Mouse (Mus musculus) lung, postnatal 14 days (tissue): Measurements from ENCODE around the gene Ap5m1.
"Not testable (repeated sequence)": the region's sequence is repeated elsewhere in the genome, so short reads cannot be mapped to it uniquely, and the experiment has no call there.

ENCODE experiments used
- DNase-seq: peaks from one replicate; pipeline ENCODE4 v3.0.0; 2021

The Ap5m1 gene

DNA sequence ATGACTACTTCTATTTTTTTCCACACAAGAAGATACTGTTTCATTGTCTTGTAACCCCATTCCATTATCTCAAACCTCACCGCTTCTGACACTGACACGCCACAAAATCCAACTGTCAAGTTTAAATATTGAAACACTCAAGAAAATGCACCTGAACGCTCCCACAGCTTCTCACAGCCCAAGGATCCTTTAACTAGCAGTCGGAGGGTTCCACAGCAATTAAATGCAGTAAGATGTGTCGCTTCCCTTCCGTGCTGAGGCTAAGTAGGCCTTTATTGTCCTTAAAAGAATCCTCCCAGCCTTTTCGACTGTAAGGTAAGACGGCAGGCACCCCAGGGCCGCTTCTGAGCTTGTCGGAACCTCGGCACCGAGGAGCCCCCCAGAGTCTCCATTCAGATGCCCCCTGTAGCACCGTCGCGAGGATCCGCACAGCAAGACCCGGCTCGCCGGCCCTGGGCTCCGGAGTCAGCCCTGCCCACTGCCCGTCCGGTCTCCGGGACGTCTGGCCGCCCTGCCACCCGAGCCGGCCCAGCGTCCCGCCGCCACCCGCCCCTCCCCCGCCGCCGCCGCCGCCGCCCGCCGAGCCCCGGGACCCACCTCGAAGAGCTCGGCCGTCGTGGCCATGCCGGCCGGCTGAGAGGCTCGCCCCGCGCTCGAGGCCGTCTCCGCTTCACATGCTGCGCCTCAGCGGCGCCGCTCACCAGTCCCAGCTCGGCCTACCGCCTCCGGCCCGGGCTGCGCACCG lies at the start of gene Ap5m1:
Gene Ap5m1, plus strand, starts transcription at position 569 of the 745 bp plus-strand sequence.
- no peak for DNase-seq

DNA sequence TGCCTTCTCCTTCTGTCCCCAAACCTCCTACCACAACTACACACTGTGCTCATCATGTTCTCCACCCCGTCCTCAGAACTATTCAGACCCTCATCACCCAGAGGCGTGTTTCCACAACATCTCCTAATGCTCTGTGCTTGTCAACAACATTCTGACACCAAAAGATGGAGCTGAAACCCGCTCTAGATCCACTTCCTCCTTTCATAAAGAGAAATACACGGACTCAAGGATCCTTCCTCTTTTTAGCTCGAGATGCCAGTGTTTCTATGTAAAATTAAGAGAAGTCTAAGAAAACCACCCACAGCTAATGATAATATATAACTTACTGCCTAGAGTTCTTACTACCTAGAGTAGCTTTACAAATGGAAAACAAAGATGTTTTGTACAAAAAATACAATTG lies 46.1 kb upstream of the Ap5m1 start:
- no peak for DNase-seq

DNA sequence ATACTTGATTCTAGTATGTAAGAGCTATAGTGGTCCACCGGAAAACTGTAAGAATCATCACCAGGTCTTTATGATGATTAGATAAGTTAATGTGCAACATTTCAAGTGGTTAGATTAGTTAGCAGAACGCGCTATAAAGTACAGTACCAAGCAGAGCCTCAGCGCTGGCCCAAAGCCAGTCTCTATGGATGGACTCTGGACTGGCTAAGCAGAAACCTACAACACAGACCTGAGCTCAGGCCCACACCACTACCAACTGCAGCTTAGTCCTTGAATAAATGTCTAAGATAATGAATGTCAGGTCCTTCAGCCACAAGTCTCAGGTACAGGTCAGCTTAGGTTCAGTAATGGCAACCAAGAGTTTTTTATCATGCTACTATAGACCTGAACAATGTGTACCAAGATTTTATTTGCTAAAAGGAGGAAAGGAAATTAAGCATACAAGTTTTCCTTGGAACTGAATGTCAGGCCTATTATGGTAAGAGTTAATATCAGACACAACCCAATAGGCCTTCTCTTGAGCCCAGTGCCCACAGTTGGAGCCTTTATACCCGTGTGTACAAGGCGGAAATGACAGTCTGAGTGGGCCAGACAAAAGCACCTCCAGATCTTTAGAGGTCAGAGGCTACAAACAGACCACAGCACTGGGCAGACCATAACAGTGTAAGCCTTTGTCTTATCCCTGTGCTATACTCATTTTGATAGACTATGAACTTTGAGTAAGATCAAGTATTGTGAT lies 38.7 kb upstream of the Ap5m1 start:
- DNase-seq = no peak

DNA sequence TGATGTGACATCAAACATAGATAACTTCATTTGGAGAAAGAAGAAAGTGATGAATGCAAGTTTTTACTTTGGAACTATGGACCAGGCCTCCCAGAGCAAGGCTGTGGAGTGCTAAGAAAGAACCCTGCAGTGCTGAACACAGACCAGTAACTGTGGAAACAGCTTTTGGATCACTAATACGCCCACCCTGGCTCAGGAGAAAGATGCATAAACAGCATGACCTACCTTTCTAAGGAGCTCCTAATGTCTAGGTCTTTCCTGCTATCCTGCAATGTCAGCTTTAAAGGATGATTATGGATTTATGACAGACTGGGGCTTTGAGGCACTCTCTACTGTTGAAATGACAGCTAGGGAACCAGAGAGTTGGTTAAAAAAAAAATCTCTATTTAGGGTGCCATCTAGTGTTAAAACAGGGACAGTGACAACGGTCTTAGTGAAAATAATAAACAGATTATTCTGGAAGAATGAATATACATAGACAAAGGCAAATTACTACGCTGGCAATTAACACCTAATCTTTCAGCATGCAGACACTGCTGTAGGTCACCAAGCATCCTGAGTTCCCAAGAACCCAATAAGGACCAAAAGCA lies 38.0 kb upstream of the Ap5m1 start:
- DNase-seq = no peak

DNA sequence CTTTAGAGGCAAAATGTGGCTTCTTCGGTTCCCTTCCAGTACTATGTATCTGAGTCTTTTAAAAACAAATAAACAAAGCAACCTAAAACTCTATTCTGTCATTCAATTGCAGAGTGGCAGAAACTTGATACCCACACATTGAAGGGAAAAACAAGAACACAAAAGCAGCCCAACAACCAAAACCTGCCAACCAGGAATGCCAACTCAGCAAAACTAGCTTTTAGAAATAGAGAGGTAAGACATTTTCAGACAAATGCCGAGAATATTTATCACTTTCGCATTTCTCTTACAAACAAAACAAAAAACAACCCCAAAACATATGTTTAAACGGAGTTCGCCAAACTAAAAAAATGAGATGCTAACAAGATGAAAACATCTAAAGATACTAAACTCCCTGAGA lies 36.9 kb upstream of the Ap5m1 start:
- no peak for DNase-seq

DNA sequence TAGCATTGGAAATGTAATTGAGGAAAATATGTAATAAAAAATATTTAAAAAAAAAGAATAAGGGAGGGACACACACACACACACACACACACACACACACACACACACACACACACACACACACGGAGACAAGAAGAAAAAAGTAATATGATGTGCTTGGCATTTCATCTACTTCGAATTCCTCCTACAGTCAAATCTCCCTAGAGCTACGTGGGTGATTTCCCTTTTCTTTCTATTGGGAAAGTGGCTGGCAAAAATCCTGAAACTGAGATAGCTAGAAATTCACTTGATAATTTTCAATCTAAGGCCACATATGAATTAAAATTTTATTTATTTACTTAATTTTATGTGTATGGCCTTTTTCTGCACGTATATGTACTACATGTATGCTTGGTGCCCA lies 20.3 kb upstream of the Ap5m1 start:
- no peak for DNase-seq

DNA sequence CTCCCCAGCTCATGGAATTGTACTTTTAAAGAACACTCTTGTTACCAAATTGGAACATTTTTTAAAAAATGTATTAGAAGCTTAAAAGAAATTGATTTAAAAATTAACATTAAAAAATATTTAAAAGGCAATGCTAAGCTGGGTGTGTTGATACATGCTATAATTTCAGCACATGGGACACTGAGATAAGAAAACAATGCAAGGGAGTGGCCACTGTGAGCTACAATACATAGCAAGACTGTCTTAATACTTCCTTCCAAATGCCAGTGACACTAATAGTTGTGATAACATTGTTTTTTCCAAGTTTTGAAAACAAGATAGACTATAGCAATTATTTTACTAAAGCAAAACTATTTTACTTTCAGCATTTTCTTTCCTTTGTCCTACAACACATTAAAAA lies 16.4 kb upstream of the Ap5m1 start:
- DNase-seq = no peak

DNA sequence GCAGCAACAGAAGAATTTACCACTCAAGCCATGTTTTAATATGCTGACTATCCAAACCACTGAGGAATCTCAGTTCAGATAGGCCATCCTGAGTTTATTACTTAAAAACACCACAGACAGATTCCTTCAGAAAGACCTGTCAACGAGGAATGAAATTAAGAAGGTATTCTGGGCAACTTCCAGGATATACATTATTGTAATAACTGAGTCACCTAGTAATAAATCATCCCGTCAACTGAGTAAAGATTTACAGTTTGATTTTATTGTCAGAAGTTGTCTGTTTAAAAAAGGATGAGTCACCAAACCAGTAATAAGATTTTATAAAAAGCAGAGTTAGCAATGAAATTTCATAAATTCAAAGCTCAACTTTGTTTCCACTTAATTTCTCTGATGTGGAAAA lies 2.1 kb upstream of the Ap5m1 start:
- DNase-seq = no peak

DNA sequence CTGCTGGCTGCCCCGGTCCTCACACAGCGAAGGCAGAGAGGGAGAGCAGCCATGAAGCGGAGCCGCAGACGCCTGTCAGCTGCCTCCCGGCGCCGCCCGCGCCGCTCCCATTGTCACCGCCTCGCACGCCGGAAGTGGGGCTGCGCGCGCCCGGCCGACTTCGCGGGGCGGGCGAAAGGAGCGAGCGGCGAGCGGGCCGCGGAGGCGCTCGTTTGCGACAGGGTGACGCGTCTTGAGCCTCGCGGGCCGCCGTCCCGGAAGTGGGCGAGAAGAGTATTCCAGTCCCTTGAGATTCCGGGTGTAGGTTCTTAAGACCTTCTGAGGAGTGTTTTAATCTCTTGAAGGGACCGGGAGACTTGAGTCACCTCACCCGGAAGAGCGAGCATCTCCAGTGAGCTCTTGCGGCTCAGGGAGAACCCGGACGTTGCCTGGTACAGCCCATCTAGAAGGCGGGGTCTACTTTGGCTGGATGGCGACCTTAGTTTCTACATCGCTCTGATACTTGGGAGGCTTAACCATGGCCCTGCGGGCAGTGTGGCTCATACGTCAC lies 452 bp downstream of the Ap5m1 start, which contains the start of gene Exoc5:
Gene Exoc5, minus strand, starts transcription at position 380 of the 550 bp plus-strand sequence.
- peak; percentile 98 for DNase-seq

DNA sequence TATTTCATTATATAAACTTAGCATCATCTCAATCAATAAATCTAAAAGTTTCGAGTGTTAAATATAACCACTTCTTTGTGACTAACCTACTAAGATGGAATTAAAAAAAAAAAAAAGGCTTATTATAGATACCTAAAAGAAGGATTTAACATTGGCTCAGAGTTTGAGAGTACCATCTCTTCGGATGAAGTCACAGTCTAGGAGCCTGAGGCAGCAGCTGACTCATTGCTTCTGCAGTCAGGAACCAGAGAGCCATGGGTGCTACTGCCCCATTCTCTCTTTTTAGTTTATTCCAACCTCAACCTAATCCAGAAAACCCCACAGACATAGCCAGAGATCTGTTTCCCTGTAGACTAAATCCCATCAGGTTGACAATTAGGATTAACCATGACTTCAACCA lies 6.9 kb downstream of the Ap5m1 start:
- DNase-seq = no peak

DNA sequence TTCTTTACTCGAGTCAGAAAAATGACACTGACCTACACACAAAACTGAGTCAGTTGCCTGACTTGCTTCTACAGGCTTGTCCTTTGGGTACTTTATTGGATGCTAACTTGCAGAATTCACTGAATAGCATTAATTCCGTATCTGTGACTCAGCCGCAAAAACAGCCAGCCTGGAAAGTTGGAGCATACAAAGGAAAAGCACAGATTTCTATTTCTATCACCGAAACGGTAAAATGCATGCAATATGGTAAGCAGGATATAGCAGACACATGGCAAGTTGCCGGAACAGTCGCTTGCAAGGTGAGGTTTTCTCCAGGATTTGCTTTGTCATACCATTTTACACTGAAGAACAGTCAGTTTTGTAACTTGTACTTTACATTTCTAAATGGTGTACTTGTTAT lies 8.0 kb downstream of the Ap5m1 start:
- no peak for DNase-seq

DNA sequence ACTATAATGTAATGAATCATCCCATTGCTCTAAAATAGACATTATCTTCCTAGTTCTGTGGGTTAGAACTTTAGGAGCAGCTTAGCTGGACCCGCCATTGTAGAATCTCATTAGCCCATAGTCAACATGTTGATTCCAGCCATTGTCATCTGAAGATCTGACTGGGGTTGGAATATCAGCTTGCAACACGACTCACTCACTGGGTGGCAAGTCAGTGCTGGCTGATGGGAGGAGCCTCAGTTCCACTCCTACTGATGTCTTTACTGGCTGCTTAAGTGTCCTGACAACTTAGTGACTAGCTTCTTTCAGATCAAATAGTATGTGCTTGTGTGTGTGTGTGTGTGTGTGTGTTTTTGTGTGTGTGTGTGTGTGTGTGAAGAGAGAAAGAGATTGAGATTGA lies 8.5 kb downstream of the Ap5m1 start:
- no peak for DNase-seq

DNA sequence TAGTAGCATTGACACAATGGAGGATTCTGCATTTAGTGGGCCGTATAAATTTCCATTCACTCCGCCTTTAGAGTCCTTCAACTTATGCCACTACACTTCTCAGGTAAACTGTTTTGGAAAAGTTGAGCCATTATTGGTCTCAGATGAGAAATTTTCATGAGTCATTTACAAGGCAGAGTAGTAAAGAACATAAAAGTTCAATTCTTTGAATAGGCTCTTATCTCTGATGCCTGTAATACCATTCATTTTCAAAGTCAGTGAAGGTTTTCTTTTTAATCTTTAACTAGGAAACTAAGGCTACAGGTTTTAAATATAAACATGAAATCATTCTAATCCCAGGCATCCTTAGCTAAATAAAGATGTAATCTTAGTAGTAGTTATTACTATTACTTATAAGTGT lies 12.9 kb downstream of the Ap5m1 start:
- no peak for DNase-seq

DNA sequence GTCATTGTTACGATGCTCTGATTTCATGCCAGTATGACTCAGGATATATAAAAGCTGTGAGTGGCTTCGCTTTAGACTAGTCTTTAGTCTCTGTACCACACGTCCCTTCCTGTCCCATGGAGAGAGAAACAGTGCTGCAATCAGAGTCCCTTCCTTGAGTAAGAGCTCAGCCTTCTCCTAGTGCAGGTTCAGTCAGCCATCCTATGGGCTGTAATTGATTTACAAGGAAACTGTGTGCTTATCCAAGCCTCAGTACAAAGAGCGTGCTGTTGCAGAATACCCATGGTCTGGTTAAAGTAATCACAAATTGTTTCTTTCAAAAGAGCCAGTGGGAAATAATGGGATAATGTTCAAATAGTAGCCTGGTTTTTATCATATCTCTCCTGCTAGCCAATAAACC lies 20.6 kb downstream of the Ap5m1 start:
- DNase-seq = no peak

DNA sequence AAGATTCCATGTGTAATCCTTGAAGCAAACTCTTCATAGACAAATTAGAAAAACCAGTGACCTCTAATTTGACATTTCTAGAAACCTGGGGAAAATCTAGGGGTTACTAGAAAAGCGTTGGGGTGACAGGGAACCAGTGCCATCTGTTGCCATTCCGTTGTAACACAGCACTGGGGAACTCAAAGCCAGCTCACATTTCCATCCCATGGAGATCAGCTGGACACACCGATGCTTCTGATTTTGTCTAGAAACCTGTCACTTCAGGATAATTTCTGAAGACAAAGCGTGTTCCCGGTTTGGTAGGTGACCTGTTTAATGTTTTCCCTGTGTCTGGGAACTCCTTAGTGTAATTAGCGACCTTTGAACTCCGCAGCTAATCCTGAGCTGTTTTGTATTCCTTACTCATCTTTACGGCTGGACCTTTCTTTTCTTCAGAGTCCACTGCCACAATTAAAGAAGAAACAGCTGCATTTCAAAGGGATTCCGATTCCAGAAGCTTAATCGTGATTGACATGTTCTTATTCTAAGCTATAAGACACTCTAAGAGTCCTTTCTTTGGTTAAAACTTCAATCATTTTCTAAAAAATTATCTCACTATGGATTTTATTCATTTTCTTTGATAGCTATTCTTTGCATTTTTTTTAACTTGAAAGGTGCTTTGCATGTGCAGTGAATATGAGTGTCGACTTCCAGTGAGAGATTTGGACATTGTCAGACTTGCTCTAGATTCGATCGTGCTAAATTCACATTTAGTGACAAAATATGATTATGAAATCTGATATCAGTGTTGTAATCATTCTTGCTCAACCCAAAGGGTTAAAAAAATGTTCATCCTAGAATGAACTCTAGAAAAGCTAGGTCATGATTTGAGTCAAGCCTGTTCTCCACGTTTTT lies 22.5 kb downstream of the Ap5m1 start:
- DNase-seq = no peak

DNA sequence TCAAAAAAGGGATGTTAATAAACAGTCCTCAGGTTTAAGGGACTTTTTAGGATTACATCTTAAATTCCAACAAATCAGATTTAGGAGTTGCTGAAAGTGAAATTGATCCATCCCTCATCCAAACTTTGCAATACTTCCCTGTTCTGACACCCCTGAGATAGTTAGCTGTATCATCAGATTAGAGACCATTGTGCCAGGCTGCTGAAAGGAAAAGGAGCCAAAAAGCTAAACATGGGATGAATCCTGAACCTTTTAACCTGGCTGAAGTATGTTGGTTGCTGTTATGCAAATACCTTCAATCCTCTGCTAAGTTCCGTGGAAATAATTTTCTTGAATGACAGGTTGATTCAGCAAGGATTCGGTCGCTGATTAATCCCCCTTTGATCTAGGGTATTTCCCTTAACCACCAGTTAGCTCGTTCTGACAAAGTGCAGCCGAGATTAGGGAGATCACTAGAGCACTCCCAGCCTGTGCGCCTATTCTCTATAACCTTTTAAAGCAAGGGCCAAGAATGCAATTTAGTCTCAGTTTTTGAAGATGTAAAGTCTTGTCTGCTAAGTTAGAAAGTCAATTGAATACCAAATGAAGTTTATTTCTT lies 23.7 kb downstream of the Ap5m1 start:
- DNase-seq = no peak

DNA sequence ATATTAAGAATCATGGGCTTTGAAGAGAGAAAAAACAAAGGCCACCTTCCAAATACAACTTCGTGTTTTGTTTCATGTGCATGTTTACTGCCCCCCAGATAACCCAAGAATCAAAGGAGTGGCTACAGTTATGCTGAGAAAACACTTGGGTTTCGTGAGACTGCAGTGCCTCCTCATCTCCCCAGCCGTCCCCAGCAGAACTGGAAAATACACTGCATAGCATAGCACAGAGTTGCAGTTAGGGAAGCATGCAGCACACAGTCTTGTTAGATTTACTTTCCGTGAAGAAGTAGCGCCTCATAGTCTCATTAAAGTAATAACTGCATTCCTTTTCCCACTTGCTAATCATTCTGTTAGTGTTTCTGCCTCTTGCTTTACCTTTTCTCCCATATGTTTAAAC lies 24.2 kb downstream of the Ap5m1 start:
- no peak for DNase-seq

DNA sequence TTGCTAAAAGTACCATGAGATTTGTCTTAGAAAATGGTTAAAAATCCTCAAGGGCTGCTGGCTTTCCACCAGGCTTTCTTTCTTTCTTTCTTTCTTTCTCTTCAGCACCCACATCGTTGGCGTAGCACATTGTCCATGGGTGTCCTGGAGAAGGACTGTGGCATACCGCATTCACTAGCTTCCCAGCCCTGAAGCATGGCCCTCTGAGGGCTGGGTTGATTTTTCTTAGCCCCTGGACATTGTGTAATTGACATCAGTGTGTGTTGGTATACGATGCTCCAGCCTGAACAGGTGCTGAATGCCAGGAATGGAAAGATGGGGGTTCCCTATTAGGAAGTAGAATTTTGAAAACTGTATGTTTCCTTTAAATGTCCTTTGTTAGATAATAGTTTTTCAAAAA lies 25.4 kb downstream of the Ap5m1 start:
- DNase-seq = no peak

DNA sequence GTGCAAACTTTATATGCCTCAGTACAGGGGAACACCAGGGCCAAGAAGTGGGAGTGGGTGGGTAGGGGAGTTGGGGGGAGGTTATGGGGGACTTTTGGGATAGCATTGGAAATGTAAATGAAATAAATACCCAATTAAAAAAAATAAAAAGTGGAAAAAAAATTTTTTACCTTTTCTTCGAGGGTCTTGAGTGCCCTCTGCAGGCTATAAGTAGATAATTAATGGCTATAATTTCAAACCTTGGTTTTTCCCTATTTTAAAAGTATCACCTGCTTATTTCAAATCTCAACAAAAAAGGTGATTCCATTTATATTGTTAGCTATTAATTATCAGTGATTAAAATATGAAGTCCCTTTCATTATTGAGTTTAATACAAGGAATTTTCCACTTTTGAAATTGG lies 25.9 kb downstream of the Ap5m1 start:
- DNase-seq = not testable (repeated sequence)

DNA sequence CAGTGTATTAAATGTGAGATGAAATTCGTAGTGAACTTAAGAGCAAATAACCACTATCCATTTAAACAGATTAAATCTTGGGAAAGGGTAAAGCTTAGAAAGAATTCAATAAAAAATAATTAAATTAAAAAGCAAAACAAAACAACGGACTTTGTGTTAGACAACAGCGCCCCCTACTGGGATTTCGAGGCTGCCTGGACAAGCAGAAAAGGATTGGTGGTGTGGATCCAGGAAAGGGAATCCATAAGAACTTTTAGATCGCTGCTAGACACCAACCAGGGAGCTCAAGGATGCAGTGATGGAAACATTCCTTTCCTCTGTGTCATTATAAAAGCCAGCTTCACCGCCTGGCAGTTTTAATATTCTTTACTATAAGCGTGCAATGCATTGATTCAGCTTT lies 52.5 kb downstream of the Ap5m1 start:
- DNase-seq = peak; percentile 82

DNA sequence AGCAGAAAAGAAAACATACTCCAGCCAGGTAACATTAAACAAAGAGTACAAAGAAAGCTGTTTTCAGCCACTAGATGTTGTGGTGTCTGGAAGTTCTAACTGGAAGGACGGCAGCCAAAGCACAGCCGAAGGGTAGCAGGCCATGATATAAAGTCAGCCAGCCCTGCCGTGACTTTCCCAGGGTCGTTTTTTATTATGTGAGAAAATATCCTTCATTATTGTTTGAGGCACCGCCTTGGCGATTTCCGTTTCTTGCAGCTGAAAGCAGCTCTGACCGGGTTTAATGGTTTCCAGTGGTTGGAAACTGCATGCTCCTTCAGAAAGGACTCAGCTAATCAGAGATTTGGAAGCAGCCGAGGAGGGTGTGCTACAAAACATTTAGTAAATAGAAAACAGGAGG lies 55.8 kb downstream of the Ap5m1 start:
- DNase-seq = no peak

DNA sequence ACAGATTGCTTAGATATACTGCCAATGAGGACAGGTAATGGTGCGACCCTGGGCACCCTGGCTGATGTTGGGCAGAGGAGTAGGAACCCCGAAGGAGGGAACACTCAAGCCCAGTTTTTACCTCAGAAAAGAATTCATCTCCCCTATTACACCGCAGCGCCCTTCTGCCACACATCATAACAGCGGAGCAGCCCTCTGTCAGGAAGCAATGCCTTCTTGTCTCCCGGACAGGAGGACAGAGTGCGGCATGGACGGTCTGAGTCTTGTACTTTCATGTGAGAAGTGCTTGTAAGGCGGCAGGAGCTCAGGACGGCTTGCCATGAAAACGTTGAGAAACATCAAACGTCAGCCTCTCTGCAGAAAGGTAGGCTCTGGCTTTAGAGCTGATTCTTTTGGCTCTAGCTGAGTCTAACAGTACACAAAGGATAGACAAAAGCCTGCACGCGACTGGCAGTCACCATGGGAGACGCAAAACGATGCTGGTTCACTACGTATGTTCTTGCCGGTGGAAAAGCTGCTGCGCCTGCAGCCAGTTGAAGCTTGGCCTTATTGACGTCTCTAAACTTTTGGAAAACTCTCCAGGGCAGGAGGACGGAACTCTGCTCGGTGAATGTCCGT lies 61.4 kb downstream of the Ap5m1 start:
- DNase-seq = no peak
